ENCODE assay signal across 24 mouse cellular contexts in genomic region chr17:30892086-30892485, GRCm38 (mm10). TPM values are rescaled to one million over a fixed set of nuclear protein-coding genes. Genes with fewer than 3 reads are reported as not detected.
DNase-seq lines count a peak whose midpoint lies in the region; ATAC-seq and TF ChIP-seq lines count a peak whose summit lies in the region.
"Had no signal": no experiment of that assay in that cellular context is flagged by ENCODE, and none has a peak within 500 bp of the region (broad histone marks: within the 10 kb centered on the region; RNA-seq: fewer than 3 reads in every experiment).

No protein-coding gene starts in this region.

- no peak for ATAC-seq in midbrain, embryonic 11.5 days (ENCODE audit: low FRiP score)
- no peak for ATAC-seq in midbrain, embryonic 13.5 days
- ATAC-seq: forebrain, embryonic 16.5 days; midbrain, embryonic 15.5 days had no signal

- H3K27me3 ChIP-seq in midbrain, embryonic 11.5 days (ENCODE audit: control insufficient read depth, insufficient read depth, low read length) = no peaks in the 10 kb centered on the region
- H3K27me3 ChIP-seq in midbrain, embryonic 13.5 days = no peaks in the 10 kb centered on the region
- no peaks in the 10 kb centered on the region for H3K27me3 ChIP-seq in thymus, adult 2 months (ENCODE audit: control insufficient read depth, insufficient read depth, low read length)
- H3K27me3 ChIP-seq: hindbrain, embryonic 13.5 days; liver, embryonic 15.5 days; midbrain, embryonic 15.5 days; stomach, embryonic 15.5 days had no signal

- H3K4me1 ChIP-seq in midbrain, embryonic 11.5 days (ENCODE audit: control insufficient read depth, insufficient read depth, low read length) = no peaks in the 10 kb centered on the region
- no peaks in the 10 kb centered on the region for H3K4me1 ChIP-seq in midbrain, embryonic 13.5 days (replicated peaks)
- H3K4me1 ChIP-seq in thymus, adult 2 months (replicated peaks; ENCODE audit: control insufficient read depth, insufficient read depth, low read length) = peaks cover 23% of the 10 kb centered on the region
- H3K4me1 ChIP-seq: hindbrain, embryonic 13.5 days; liver, embryonic 15.5 days; midbrain, embryonic 15.5 days; stomach, embryonic 15.5 days had no signal

- TF ChIP-seq CTCF in thymus, adult 2 months (IDR thresholded peaks at IDR 0.05; ENCODE audit: borderline replicate concordance, control insufficient read depth, extremely low read depth, insufficient read depth, low read length, poor library complexity) = no peak

- no peak overlapping the region for H3K9ac ChIP-seq in midbrain, embryonic 11.5 days (ENCODE audit: low read length)
- H3K9ac ChIP-seq in midbrain, embryonic 13.5 days (replicated peaks) = no peak overlapping the region
- H3K9ac ChIP-seq: embryonic facial prominence, embryonic 13.5 days; hindbrain, embryonic 13.5 days; limb, embryonic 13.5 days; liver, embryonic 15.5 days; midbrain, embryonic 15.5 days; stomach, embryonic 15.5 days had no signal

- H3K4me3 ChIP-seq in midbrain, embryonic 11.5 days (ENCODE audit: low read depth, low read length) = no peak overlapping the region
- H3K4me3 ChIP-seq in midbrain, embryonic 13.5 days (replicated peaks) = no peak overlapping the region
- H3K4me3 ChIP-seq in thymus, adult 2 months (ENCODE audit: control insufficient read depth, insufficient read depth, low read length) = no peak overlapping the region
- H3K4me3 ChIP-seq: embryonic facial prominence, embryonic 13.5 days; hindbrain, embryonic 13.5 days; left cerebral cortex, adult 2 months; limb, embryonic 13.5 days; liver, embryonic 15.5 days; midbrain, embryonic 15.5 days; myocyte; stomach, embryonic 15.5 days had no signal

- H3K9me3 ChIP-seq in midbrain, embryonic 11.5 days (ENCODE audit: control insufficient read depth, low read length) = no peaks in the 10 kb centered on the region
- H3K9me3 ChIP-seq in midbrain, embryonic 13.5 days = no peaks in the 10 kb centered on the region
- H3K9me3 ChIP-seq: embryonic facial prominence, embryonic 13.5 days; hindbrain, embryonic 13.5 days; limb, embryonic 13.5 days; liver, embryonic 15.5 days; midbrain, embryonic 15.5 days; stomach, embryonic 15.5 days had no signal

- H3K4me2 ChIP-seq in midbrain, embryonic 11.5 days = no peak overlapping the region
- no peak overlapping the region for H3K4me2 ChIP-seq in midbrain, embryonic 13.5 days (replicated peaks)
- H3K4me2 ChIP-seq: embryonic facial prominence, embryonic 13.5 days; heart, embryonic 11.5 days; hindbrain, embryonic 13.5 days; limb, embryonic 13.5 days; liver, embryonic 15.5 days; midbrain, embryonic 15.5 days; stomach, embryonic 15.5 days had no signal

- 0 out of 2 replicates have a peak, but pooled peaks have one; percentile 29 for TF ChIP-seq POLR2A in thymus, adult 2 months (IDR thresholded peaks at IDR 0.05; ENCODE audit: control insufficient read depth, extremely low read depth, insufficient read depth, low read length, poor library complexity)

- DNase-seq in midbrain, embryonic 11.5 days (ENCODE audit: low spot score, missing footprints) = peak; percentile 73
- DNase-seq in hindlimb bud, embryonic 11.5 days (ENCODE audit: extremely low spot score, low read depth, low spot score) = peak; percentile 76
- DNase-seq in thymus, adult 2 months = peak; percentile 48
- DNase-seq in c-Kit-positive CD71-positive TER-119-positive erythroid progenitor cells, embryonic 14.5 days (ENCODE audit: low spot score) = no peak
- no peak for DNase-seq in gastrocnemius, postnatal 25 days
- DNase-seq in cerebellum, postnatal 10 days = no peak
- DNase-seq: adrenal gland, postnatal 36 days; B cell, adult 2 months; cerebellum, adult 9-11 months; kidney, adult 8-10 months; layer of hippocampus, adult 9-11 months had no signal

- WGBS in midbrain, embryonic 11.5 days = 53% methylated on average over 1 of the region's 1 CpGs
- WGBS in midbrain, embryonic 13.5 days = 42% methylated on average over 1 of the region's 1 CpGs
- WGBS in thymus, adult 2 months = 4% methylated on average over 1 of the region's 1 CpGs

- no peak overlapping the region for H3K27ac ChIP-seq in midbrain, embryonic 11.5 days (ENCODE audit: low read depth, low read length)
- H3K27ac ChIP-seq in midbrain, embryonic 13.5 days = no peak overlapping the region
- H3K27ac ChIP-seq in thymus, adult 2 months (ENCODE audit: control insufficient read depth, insufficient read depth, low read length) = peak overlapping the region; percentile 58
- H3K27ac ChIP-seq: embryonic facial prominence, embryonic 13.5 days; hindbrain, embryonic 13.5 days; left cerebral cortex, adult 2 months; limb, embryonic 13.5 days; liver, embryonic 15.5 days; midbrain, embryonic 15.5 days; stomach, embryonic 15.5 days had no signal

- no peaks in the 10 kb centered on the region for H3K36me3 ChIP-seq in midbrain, embryonic 11.5 days (ENCODE audit: control insufficient read depth, insufficient read depth, low read length)
- H3K36me3 ChIP-seq in midbrain, embryonic 13.5 days = no peaks in the 10 kb centered on the region
- H3K36me3 ChIP-seq in thymus, adult 2 months (ENCODE audit: control insufficient read depth, insufficient read depth, low read length) = no peaks in the 10 kb centered on the region
- H3K36me3 ChIP-seq: embryonic facial prominence, embryonic 13.5 days; hindbrain, embryonic 13.5 days; limb, embryonic 13.5 days; liver, embryonic 15.5 days; midbrain, embryonic 15.5 days; stomach, embryonic 15.5 days had no signal

RNA-seq across cellular contexts. Expression of gene Glp1r, which starts 9.5 kb away (rescaled TPM):
- polyA plus RNA-seq in midbrain, embryonic 11.5 days (2014; fragmentation: Nextera tagmentation; extraction: Ambion mirVana) = 0.04 and 0.10 TPM in 2 replicates
- polyA plus RNA-seq in midbrain, embryonic 13.5 days (2015; fragmentation: Nextera tagmentation; extraction: Ambion mirVana) = 0.13 and 0.18 TPM in 2 replicates
- polyA plus RNA-seq in thymus, adult 2 months (2012; rRNA removed) = 0.07 and 0.14 TPM in 2 replicates
- not detected for total RNA-seq in gastrocnemius, postnatal 25 days (2021)
- total RNA-seq: gastrocnemius, adult 18-20 months; granulocyte monocyte progenitor cell, adult 5-6 weeks had no signal
- polyA plus RNA-seq: limb, embryonic 13.5 days; liver, embryonic 15.5 days had no signal

Comparison
In these comparisons a context has a peak if more than half of its experiments do, and no peak if none do; other contexts are left out.
1. DNase-seq: peak in midbrain, embryonic 11.5 days (single experiment), hindlimb bud, embryonic 11.5 days (single experiment) and thymus, adult 2 months (single experiment); none in c-Kit-positive CD71-positive TER-119-positive erythroid progenitor cells, embryonic 14.5 days (single experiment), gastrocnemius, postnatal 25 days (single experiment) and cerebellum, postnatal 10 days (0 of 2).